Mouse (Mus musculus): Measurements from ENCODE around the gene Hspa12a. TPM values are rescaled to one million over a fixed set of nuclear protein-coding genes. Genes with fewer than 3 reads are reported as not detected.

The Hspa12a gene
- polyA plus RNA-seq, 1 experiment from 2014 or later = 5.1 TPM

DNA sequence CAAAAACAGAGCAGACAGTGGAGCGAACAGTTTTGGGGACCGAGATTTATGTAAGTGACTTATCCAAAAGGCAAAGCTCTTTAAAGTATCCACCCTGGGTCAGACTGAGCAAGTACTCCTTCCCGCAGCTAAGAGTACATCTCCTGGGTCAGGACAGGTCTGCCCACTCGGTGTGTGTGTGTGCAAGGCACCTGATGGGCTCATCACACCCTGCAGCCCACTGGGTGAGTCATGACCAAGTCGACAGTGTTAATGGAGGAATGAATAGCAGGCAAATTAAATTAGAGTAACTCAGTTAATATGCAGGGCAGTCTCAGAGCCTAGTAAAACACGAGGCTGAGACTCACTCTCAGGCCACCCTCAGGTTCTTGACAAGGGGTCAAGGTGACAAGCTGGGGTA lies 134.6 kb downstream of the Hspa12a start:
- Histone ChIP-seq H3K36me3 (no peaks in the 10 kb centered on the region), H3K9me3 (no peaks in the 10 kb centered on the region), H3K4me3 (no peak overlapping the region), H3K27ac (no peak overlapping the region), H3K4me2 (no peak overlapping the region), H3K9ac (no peak overlapping the region), H3K4me1 (no peaks in the 10 kb centered on the region), H3K27me3 (no peaks in the 10 kb centered on the region)
- no peak for ATAC-seq (ENCODE audit: borderline replicate concordance, extremely low read depth, low FRiP score, low TSS enrichment)
- WGBS = 75% methylated on average over 6 of the region's 6 CpGs

DNA sequence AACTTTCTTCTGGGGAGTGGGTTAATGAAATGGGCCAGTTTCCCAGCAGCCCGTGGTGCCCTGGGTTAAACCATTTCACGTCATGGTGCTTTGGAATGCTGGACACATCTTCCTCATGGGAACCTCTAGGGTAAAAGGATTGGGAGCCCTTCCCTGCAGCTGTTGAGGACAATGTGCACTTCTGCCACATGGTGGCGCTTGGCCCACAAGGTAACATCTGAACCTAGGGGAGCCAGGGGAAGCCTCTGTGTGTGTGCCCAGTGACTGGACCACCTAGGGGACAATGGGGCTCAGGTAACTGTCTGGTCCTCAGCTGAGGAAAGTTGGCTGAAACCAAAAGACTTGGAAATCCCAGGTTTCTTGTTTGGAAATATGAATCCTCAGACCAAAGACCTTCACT lies 137.1 kb downstream of the Hspa12a start:
- H3K4me3 ChIP-seq = no peak overlapping the region
- H3K9ac ChIP-seq = no peak overlapping the region
- ATAC-seq (ENCODE audit: borderline replicate concordance, extremely low read depth, low FRiP score, low TSS enrichment) = peak; percentile 51; the same call in 1 of the 2 replicates
- H3K9me3 ChIP-seq = no peaks in the 10 kb centered on the region
- no peak overlapping the region for H3K4me2 ChIP-seq
- H3K27me3 ChIP-seq = no peaks in the 10 kb centered on the region
- no peak overlapping the region for H3K27ac ChIP-seq
- 3% methylated on average over 3 of the region's 3 CpGs for WGBS
- no peaks in the 10 kb centered on the region for H3K4me1 ChIP-seq
- H3K36me3 ChIP-seq = no peaks in the 10 kb centered on the region

GRCm38 (mm10) chr19:58805191-58805779 lies 138.2 kb downstream of the Hspa12a start:
- no peaks in the 10 kb centered on the region for H3K36me3 ChIP-seq
- H3K4me2 ChIP-seq = no peak overlapping the region
- no peak overlapping the region for H3K9ac ChIP-seq
- WGBS = 68% methylated on average over 9 of the region's 9 CpGs
- no peak for ATAC-seq (ENCODE audit: borderline replicate concordance, extremely low read depth, low FRiP score, low TSS enrichment)
- H3K27me3 ChIP-seq = no peaks in the 10 kb centered on the region
- H3K9me3 ChIP-seq = no peaks in the 10 kb centered on the region
- no peak overlapping the region for H3K4me3 ChIP-seq
- H3K27ac ChIP-seq = no peak overlapping the region
- no peaks in the 10 kb centered on the region for H3K4me1 ChIP-seq

DNA sequence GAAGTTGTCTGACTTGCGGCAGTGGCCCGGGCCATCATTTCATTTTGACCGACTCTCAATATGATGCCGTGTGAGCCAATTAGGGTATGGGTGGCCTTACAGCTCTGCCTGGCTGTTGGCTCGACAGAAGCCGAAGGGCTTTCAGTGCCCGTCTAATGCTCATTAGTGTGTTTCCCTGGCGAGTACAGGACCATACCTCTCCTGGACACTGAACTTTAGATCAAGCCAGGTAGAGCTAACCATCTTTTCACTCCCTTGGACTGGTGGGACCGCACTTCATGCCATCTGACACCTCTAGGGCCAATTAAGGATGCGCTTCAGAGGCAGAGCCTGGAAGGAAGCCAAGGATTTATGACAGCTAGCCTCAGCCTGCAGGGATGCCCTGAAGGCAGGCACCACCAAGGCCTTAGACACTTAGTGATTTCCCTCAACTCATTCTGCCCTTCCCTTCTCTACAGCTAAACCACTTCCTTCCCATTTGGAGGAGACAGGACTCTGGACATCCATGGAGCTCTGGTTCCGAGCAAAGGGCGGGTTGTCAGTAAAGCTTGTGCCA lies 148.3 kb downstream of the Hspa12a start:
- no peak for ATAC-seq (ENCODE audit: borderline replicate concordance, extremely low read depth, low FRiP score, low TSS enrichment)
- H3K4me2 ChIP-seq = no peak overlapping the region
- no peak overlapping the region for H3K27ac ChIP-seq
- no peak overlapping the region for H3K4me3 ChIP-seq
- no peaks in the 10 kb centered on the region for H3K9me3 ChIP-seq
- H3K36me3 ChIP-seq = no peaks in the 10 kb centered on the region
- no peak overlapping the region for H3K9ac ChIP-seq
- no peaks in the 10 kb centered on the region for H3K4me1 ChIP-seq
- H3K27me3 ChIP-seq = no peaks in the 10 kb centered on the region
- WGBS = 81% methylated on average over 12 of the region's 12 CpGs

DNA sequence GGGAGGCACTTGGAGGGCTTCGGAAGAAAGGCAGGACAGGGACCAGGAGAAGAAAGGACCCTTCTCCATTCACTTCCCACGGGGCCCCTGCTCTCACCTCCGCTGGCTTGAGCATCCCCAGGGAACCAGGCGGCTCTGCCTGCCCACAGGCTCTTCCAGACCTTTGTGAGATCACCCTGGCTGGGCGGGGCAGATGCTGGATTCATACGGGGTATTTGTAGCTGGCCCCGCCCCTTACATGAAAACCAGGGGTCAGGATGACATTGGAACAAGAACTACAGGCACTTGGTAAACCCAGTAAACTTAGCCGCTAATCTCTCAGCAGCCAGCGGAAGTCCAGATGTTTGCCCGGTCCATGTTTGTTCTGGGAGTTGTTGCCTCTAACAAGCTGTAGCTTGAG lies 149.2 kb downstream of the Hspa12a start, which contains the start of gene 1700019N19Rik:
TSS of gene 1700019N19Rik (minus strand) at position 178 of the 400 bp plus-strand sequence.
- Histone ChIP-seq H3K4me2 (no peak within 1 kb of the TSS), H3K9me3 (no peaks in the 10 kb centered on the region), H3K9ac (no peak within 1 kb of the TSS), H3K36me3 (no peaks in the 10 kb centered on the region), H3K4me3 (no peak within 1 kb of the TSS), H3K27ac (no peak within 1 kb of the TSS), H3K4me1 (no peaks in the 10 kb centered on the region), H3K27me3 (no peaks in the 10 kb centered on the region)
- no peak for ATAC-seq (ENCODE audit: borderline replicate concordance, extremely low read depth, low FRiP score, low TSS enrichment)
- 39% methylated on average over 10 of the region's 10 CpGs for WGBS

DNA sequence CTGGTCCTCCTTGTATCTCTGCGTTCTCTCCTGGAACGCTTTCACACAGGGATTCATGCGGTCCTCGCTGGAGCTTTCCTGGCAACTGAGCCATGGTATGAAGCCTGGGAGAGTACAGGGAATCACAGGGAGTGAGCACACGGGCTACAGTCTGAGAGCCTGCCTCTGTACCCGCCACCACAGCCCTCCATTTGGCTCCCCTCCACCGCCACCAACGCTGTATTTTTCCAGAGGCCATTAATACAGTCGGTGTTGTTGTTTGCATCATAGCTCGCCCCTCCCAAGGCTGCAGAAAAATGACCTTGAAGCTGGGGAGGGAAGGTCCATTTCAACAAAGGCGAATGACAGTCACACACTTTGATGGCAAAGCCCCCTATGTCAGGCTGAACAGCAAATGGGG lies 154.3 kb downstream of the Hspa12a start:
- no peak overlapping the region for H3K27ac ChIP-seq
- 62% methylated on average over 11 of the region's 11 CpGs for WGBS
- no peaks in the 10 kb centered on the region for H3K9me3 ChIP-seq
- H3K9ac ChIP-seq = no peak overlapping the region
- H3K4me3 ChIP-seq = no peak overlapping the region
- H3K4me1 ChIP-seq = no peaks in the 10 kb centered on the region
- no peak for ATAC-seq (ENCODE audit: borderline replicate concordance, extremely low read depth, low FRiP score, low TSS enrichment)
- H3K4me2 ChIP-seq = no peak overlapping the region
- H3K36me3 ChIP-seq = no peaks in the 10 kb centered on the region
- no peaks in the 10 kb centered on the region for H3K27me3 ChIP-seq

GRCm38 (mm10) chr19:58783938-58784337 lies 159.5 kb downstream of the Hspa12a start:
- Histone ChIP-seq H3K4me2 (no peak overlapping the region), H3K27ac (no peak overlapping the region), H3K4me1 (no peaks in the 10 kb centered on the region), H3K4me3 (no peak overlapping the region), H3K36me3 (no peaks in the 10 kb centered on the region), H3K9me3 (no peaks in the 10 kb centered on the region), H3K9ac (no peak overlapping the region), H3K27me3 (no peaks in the 10 kb centered on the region)
- ATAC-seq (ENCODE audit: borderline replicate concordance, extremely low read depth, low FRiP score, low TSS enrichment) = no peak
- WGBS = 38% methylated on average over 7 of the region's 7 CpGs

DNA sequence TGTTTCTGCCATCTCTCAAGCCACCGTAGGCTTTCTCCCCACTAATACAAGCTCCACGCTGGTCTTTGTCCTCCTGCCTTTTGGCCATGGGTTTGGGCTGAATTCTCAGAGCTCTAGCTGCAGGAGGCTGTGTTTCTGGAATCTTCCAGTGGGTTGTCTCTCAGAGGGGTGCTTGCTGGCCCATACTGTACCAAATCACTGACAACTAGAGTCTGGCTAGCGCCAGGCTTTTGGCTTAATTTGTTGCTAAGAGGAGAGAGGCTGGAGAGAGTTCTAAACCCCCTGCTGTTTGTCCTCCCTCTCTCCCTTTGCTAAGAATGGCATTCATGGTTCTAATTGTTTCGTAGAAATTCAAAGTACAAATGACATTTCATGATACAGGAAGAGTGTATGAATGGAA lies 161.9 kb downstream of the Hspa12a start:
- no peak overlapping the region for H3K4me3 ChIP-seq
- H3K9ac ChIP-seq = no peak overlapping the region
- no peak for ATAC-seq (ENCODE audit: borderline replicate concordance, extremely low read depth, low FRiP score, low TSS enrichment)
- H3K9me3 ChIP-seq = no peaks in the 10 kb centered on the region
- H3K4me1 ChIP-seq = no peaks in the 10 kb centered on the region
- no peak overlapping the region for H3K27ac ChIP-seq
- H3K27me3 ChIP-seq = no peaks in the 10 kb centered on the region
- H3K4me2 ChIP-seq = no peak overlapping the region
- no peaks in the 10 kb centered on the region for H3K36me3 ChIP-seq
- WGBS = 76% methylated on average over 4 of the region's 4 CpGs

GRCm38 (mm10) chr19:58776461-58776860 lies 167.0 kb downstream of the Hspa12a start:
- WGBS = 47% methylated on average over 5 of the region's 5 CpGs
- H3K27me3 ChIP-seq = no peaks in the 10 kb centered on the region
- no peaks in the 10 kb centered on the region for H3K4me1 ChIP-seq
- no peak overlapping the region for H3K27ac ChIP-seq
- H3K4me2 ChIP-seq = no peak overlapping the region
- no peaks in the 10 kb centered on the region for H3K9me3 ChIP-seq
- no peak overlapping the region for H3K4me3 ChIP-seq
- H3K9ac ChIP-seq = no peak overlapping the region
- H3K36me3 ChIP-seq = no peaks in the 10 kb centered on the region
- no peak for ATAC-seq (ENCODE audit: borderline replicate concordance, extremely low read depth, low FRiP score, low TSS enrichment)

GRCm38 (mm10) chr19:58767329-58767728 lies 176.1 kb downstream of the Hspa12a start:
- Histone ChIP-seq H3K36me3 (no peaks in the 10 kb centered on the region), H3K9ac (no peak overlapping the region), H3K4me1 (no peaks in the 10 kb centered on the region), H3K4me3 (no peak overlapping the region), H3K27me3 (0 out of 2 replicates have a peak, but pooled peaks cover under 1% of the 10 kb centered on the region), H3K4me2 (no peak overlapping the region), H3K27ac (no peak overlapping the region), H3K9me3 (no peaks in the 10 kb centered on the region)
- WGBS = 94% methylated on average over 6 of the region's 6 CpGs
- ATAC-seq (ENCODE audit: borderline replicate concordance, extremely low read depth, low FRiP score, low TSS enrichment) = no peak

- peak; percentile 69; the same call in 1 of the 2 replicates for ATAC-seq (ENCODE audit: borderline replicate concordance, extremely low read depth, low FRiP score, low TSS enrichment)
- Histone ChIP-seq H3K36me3 (no peaks in the 10 kb centered on the region), H3K4me3 (no peak overlapping the region), H3K9me3 (no peaks in the 10 kb centered on the region), H3K27ac (no peak overlapping the region), H3K27me3 (0 out of 2 replicates have a peak, but pooled peaks cover 4% of the 10 kb centered on the region), H3K4me2 (no peak overlapping the region), H3K9ac (no peak overlapping the region), H3K4me1 (no peaks in the 10 kb centered on the region)
- 14% methylated on average over 12 of the region's 12 CpGs for WGBS
Measured at GRCm38 (mm10) chr19:58762848-58763541, 180.5 kb downstream of the Hspa12a start.

GRCm38 (mm10) chr19:58762316-58762715 lies 181.1 kb downstream of the Hspa12a start:
- Histone ChIP-seq H3K4me3 (no peak overlapping the region), H3K27ac (no peak overlapping the region), H3K9ac (no peak overlapping the region), H3K27me3 (0 out of 2 replicates have a peak, but pooled peaks cover 4% of the 10 kb centered on the region), H3K9me3 (no peaks in the 10 kb centered on the region), H3K4me1 (no peaks in the 10 kb centered on the region), H3K36me3 (no peaks in the 10 kb centered on the region), H3K4me2 (no peak overlapping the region)
- 33% methylated on average over 6 of the region's 6 CpGs for WGBS
- peak; percentile 70 for ATAC-seq (ENCODE audit: borderline replicate concordance, extremely low read depth, low FRiP score, low TSS enrichment)
